Mouse (Mus musculus) lung, adult 2 months (tissue): ENCODE measurements around the gene Pla2g4e. TPM values are rescaled to one million over a fixed set of nuclear protein-coding genes. Genes with fewer than 3 reads are reported as not detected.

Source experiments
- DNase-seq: peaks from one replicate; pipeline ENCODE4 v3.0.0; 2022
- H3K4me1 ChIP-seq: fragments of 200-500 bp; 2 replicates; pipeline ENCODE4 v1.6.1; 2011; ENCODE audit warnings: low read length; ENCODE audit not compliant: control insufficient read depth, insufficient read depth
- H3K4me3 ChIP-seq: fragments of 200-500 bp; replicated peaks from 2 replicates; pipeline ENCODE3; 2011; ENCODE audit warnings: low read depth, mild to moderate bottlenecking, control low read depth, low read length; ENCODE audit errors: extremely low read depth
- CTCF ChIP-seq: fragments of 200-500 bp; IDR thresholded peaks from 2 replicates; pipeline ENCODE4 v1.5.1; 2011; ENCODE audit warnings: mild to moderate bottlenecking, low read length, control low read depth; ENCODE audit not compliant: insufficient read depth
- POLR2A ChIP-seq: fragments of 200-500 bp; IDR thresholded peaks from 2 replicates; pipeline ENCODE4 v1.6.1; 2011; ENCODE audit warnings: low read depth, mild to moderate bottlenecking, control low read depth, low read length, borderline replicate concordance; ENCODE audit errors: extremely low read depth
- WGBS: fragments of 180-500 bp; shearing (Covaris S2); methylation state at CpG from one replicate; pipeline ENCODE4 v1.1.7; 2018; 5-methylcytosine and 5-hydroxymethylcytosine counted together
- polyA plus RNA-seq: library from polyadenylated mRNA; depleted of rRNA; stranded (reverse); fragments of >200 nt; gene quantifications from 2 replicates; pipeline ENCODE4 v1.2.3, GENCODE M21; 2012; rRNA removed

Pla2g4e gene
- polyA plus RNA-seq: 0.24 and 6.3 TPM in 2 replicates

GRCm38 (mm10) chr2:120244679-120245420, at the start of gene Pla2g4e:
Gene Pla2g4e, minus strand, starts transcription at chr2:120245335.
- Histone ChIP-seq H3K4me3 (no peak within 1 kb of the TSS), H3K4me1 (no peaks in the 10 kb centered on the region)
- DNase-seq: no peak
- WGBS: 5% methylated on average over 27 of the region's 27 CpGs
- TF ChIP-seq POLR2A (no peak), CTCF (no peak)

GRCm38 (mm10) chr2:120291471-120292078, 46.4 kb upstream of the Pla2g4e start:
- 75% methylated on average over 9 of the region's 9 CpGs for WGBS
- no peak overlapping the region for H3K4me3 ChIP-seq
- TF ChIP-seq CTCF: no peak
- no peak for TF ChIP-seq POLR2A

GRCm38 (mm10) chr2:120288995-120289394, 43.9 kb upstream of the Pla2g4e start, which contains the start of gene Pla2g4d:
Gene Pla2g4d, minus strand, starts transcription at chr2:120289197.
- WGBS: 59% methylated on average over 5 of the region's 5 CpGs
- TF ChIP-seq CTCF (no peak), POLR2A (no peak)
- H3K4me3 ChIP-seq: no peak within 1 kb of the TSS
- DNase-seq: no peak
- H3K4me1 ChIP-seq: no peaks in the 10 kb centered on the region

More at GRCm38 (mm10) chr2:120291471-120292078, 46.4 kb upstream of the Pla2g4e start:
- H3K4me1 ChIP-seq: no peaks in the 10 kb centered on the region
- no peak for DNase-seq

GRCm38 (mm10) chr2:120288401-120288800, 43.3 kb upstream of the Pla2g4e start:
- WGBS: 91% methylated on average over 3 of the region's 3 CpGs
- no peaks in the 10 kb centered on the region for H3K4me1 ChIP-seq
- no peak overlapping the region for H3K4me3 ChIP-seq
- no peak for DNase-seq
- TF ChIP-seq POLR2A (no peak), CTCF (no peak)

- TF ChIP-seq CTCF (no peak), POLR2A (no peak)
- Histone ChIP-seq H3K4me3 (no peak overlapping the region), H3K4me1 (no peaks in the 10 kb centered on the region)
- 65% methylated on average over 4 of the region's 4 CpGs for WGBS
- DNase-seq: no peak
Observed at GRCm38 (mm10) chr2:120285639-120286038, 40.5 kb upstream of the Pla2g4e start.

- no peak for DNase-seq
- H3K4me3 ChIP-seq: no peak overlapping the region
- no peak for TF ChIP-seq POLR2A
- TF ChIP-seq CTCF: no peak
- H3K4me1 ChIP-seq: no peaks in the 10 kb centered on the region
Observed at GRCm38 (mm10) chr2:120284705-120285104, 39.6 kb upstream of the Pla2g4e start.

GRCm38 (mm10) chr2:120284094-120284493, 39.0 kb upstream of the Pla2g4e start:
- WGBS: 74% methylated on average over 5 of the region's 5 CpGs
- Histone ChIP-seq H3K4me1 (no peaks in the 10 kb centered on the region), H3K4me3 (no peak overlapping the region)
- TF ChIP-seq CTCF: no peak
- TF ChIP-seq POLR2A: no peak
- no peak for DNase-seq

- no peak for TF ChIP-seq POLR2A
- no peak for TF ChIP-seq CTCF
- DNase-seq: no peak
- 41% methylated on average over 6 of the region's 6 CpGs for WGBS
- no peaks in the 10 kb centered on the region for H3K4me1 ChIP-seq
- H3K4me3 ChIP-seq: no peak overlapping the region
Observed at GRCm38 (mm10) chr2:120283550-120283949, 38.4 kb upstream of the Pla2g4e start.

GRCm38 (mm10) chr2:120281221-120281620, 36.1 kb upstream of the Pla2g4e start:
- 44% methylated on average over 3 of the region's 3 CpGs for WGBS
- no peak for TF ChIP-seq CTCF
- TF ChIP-seq POLR2A: no peak
- no peak overlapping the region for H3K4me3 ChIP-seq
- DNase-seq: no peak
- no peaks in the 10 kb centered on the region for H3K4me1 ChIP-seq

- peak; percentile 51 for DNase-seq
- 15% methylated on average over 8 of the region's 8 CpGs for WGBS
- Histone ChIP-seq H3K4me1 (no peaks in the 10 kb centered on the region), H3K4me3 (no peak overlapping the region)
- TF ChIP-seq POLR2A (no peak), CTCF (peak; percentile 84)
Observed at GRCm38 (mm10) chr2:120279961-120280360, 34.8 kb upstream of the Pla2g4e start.
